Mouse (Mus musculus) cortical plate, adult 2 months (tissue): Measurements from ENCODE around the gene Helb. TPM values are rescaled to one million over a fixed set of nuclear protein-coding genes. Genes with fewer than 3 reads are reported as not detected.

Experiments
- H3K27ac ChIP-seq: fragments of 200-500 bp; 2 replicates; pipeline ENCODE4 v1.5.1; 2012; ENCODE audit warnings: low read length, control low read depth, inconsistent platforms; ENCODE audit not compliant: insufficient read depth
- H3K4me1 ChIP-seq: fragments of 200-500 bp; 2 replicates; pipeline ENCODE4 v1.6.1; 2011; ENCODE audit warnings: low read length; ENCODE audit not compliant: control insufficient read depth, insufficient read depth
- H3K4me3 ChIP-seq: fragments of 200-500 bp; 2 replicates; pipeline ENCODE4 v1.5.1; 2011; ENCODE audit warnings: mild to moderate bottlenecking, low read length, control low read depth; ENCODE audit not compliant: insufficient read depth
- CTCF ChIP-seq: fragments of 200-500 bp; IDR thresholded peaks from 2 replicates; pipeline ENCODE4 v1.5.1; 2011; ENCODE audit warnings: mild to moderate bottlenecking, control low read depth, low read length; ENCODE audit not compliant: insufficient read depth; ENCODE audit errors: extremely low read depth
- POLR2A ChIP-seq: fragments of 200-500 bp; IDR thresholded peaks from 2 replicates; pipeline ENCODE4 v1.6.1; 2011; ENCODE audit warnings: mild to moderate bottlenecking, low read length, control low read depth; ENCODE audit not compliant: insufficient read depth; ENCODE audit errors: extremely low read depth
- polyA plus RNA-seq: library from polyadenylated mRNA; depleted of rRNA; stranded (reverse); fragments of >200 nt; gene quantifications from 2 replicates; pipeline ENCODE4 v1.2.3, GENCODE M21; 2012; rRNA removed

Helb gene
- 3.9 and 6.2 TPM in 2 replicates for polyA plus RNA-seq

DNA sequence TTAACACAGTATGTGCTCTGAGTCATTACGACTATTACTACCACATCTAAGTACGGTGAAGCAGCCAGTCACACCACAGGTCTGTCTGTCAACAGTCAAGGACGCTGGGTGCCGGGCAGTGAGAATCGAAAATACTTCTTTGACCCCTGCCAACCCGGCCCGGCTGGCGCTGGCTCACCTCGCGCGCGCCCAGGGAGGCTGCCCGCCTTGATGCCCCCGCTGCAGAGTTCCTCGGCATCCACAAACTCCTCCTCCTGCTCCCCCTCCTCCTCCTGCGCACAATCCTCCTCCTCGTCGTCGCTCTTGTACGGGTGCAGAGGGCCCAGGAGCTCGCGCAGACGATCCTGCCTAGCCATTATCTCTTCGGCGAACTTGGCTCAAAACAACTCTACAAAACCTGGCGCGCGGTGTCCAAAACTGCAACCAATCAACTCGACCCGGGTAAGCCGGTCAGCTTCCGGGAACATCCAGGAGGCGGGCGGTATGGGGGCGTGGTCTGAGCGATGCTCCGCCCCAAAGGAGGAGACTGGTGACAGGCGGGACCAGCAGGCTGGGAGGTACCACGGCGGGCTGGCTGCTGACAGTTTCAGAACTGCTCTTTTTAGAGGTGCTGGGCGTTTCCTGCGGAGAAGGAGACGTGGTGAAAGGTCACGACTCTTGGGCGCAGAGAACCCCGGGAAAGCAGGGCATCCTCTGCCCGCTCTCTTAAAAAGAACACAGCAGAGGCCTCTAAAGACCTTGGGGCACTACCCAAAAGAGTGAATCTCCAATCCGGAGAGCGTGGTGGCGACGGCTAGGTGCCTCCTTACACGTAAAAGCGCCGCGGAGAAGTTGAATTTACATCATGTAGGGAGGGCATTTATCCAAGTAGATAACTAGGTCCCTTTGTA lies at the start of gene Helb:
Helb (minus strand) TSS at position 481 of the 890 bp plus-strand sequence.
- H3K4me1 ChIP-seq: no peaks in the 10 kb centered on the region
- TF ChIP-seq CTCF (no peak), POLR2A (peak; percentile 35; the same call in 1 of the 2 replicates)
- H3K4me3 ChIP-seq: peak within 1 kb of the TSS; percentile 65
- no peak within 1 kb of the TSS for H3K27ac ChIP-seq

DNA sequence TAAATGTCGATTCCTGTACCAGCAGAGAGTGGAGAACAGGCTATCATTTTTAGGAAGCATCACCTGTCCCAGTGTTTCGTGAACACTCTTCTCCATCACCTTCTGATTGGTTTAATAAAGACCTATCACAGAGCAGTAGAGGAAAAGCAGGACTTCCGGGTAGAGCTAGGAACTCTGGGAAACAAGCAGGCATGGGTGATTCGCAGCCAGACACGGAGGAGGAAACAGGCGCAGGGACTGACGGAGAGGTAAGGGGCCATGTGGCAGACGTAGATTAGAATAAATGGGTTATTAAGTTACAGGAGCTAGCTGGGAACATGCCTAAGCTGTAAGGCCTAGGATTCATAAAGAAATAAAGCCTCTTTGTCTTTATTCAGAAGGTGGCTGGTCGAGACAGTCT lies 47.7 kb upstream of the Helb start:
- Histone ChIP-seq H3K4me3 (no peak overlapping the region), H3K27ac (no peak overlapping the region), H3K4me1 (no peaks in the 10 kb centered on the region)
- TF ChIP-seq CTCF: no peak
- no peak for TF ChIP-seq POLR2A

DNA sequence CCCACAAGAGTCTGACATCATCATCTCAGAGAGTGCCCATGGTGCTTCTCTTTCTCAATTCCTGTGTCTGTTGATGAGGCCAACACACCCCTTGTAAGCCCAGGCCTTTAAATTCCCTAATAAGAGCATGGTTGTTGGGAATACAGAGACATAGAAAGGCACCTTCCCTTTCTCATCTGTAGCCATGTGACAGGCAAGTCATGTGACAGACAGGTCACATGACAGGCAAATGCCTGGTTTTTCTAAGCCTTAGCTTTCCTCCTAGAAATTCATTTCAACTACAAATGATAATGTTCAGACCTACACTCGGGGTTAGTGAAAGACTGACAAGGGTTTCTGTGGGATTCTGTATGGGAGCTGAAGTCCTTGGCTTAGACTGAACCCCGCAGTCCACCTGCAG lies 41.1 kb upstream of the Helb start:
- H3K4me3 ChIP-seq: no peak overlapping the region
- peaks cover 1% of the 10 kb centered on the region; the same call in 1 of the 2 replicates for H3K4me1 ChIP-seq
- H3K27ac ChIP-seq: no peak overlapping the region
- TF ChIP-seq POLR2A (no peak), CTCF (no peak)

DNA sequence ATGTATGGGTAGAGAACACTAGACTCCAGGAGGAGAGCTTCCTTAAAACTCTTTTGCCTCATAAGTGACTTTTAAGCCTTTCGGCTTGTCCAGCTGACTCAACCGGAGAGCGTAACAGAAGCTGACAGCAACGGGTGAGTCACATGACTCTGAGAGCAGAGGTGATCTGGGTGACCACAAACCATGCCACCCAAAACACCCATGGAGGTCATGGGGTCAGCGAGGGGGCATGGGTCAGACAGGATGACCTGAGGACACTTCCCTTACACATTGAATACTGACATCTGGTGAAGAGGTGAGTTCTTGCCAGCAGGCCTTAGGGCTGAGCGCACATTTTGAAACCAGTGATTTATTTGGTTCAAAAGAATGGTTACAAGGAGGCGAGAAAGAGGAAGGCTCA lies 38.9 kb upstream of the Helb start:
- H3K27ac ChIP-seq: no peak overlapping the region
- H3K4me1 ChIP-seq: peaks cover 1% of the 10 kb centered on the region; the same call in 1 of the 2 replicates
- TF ChIP-seq CTCF (no peak), POLR2A (no peak)
- no peak overlapping the region for H3K4me3 ChIP-seq

DNA sequence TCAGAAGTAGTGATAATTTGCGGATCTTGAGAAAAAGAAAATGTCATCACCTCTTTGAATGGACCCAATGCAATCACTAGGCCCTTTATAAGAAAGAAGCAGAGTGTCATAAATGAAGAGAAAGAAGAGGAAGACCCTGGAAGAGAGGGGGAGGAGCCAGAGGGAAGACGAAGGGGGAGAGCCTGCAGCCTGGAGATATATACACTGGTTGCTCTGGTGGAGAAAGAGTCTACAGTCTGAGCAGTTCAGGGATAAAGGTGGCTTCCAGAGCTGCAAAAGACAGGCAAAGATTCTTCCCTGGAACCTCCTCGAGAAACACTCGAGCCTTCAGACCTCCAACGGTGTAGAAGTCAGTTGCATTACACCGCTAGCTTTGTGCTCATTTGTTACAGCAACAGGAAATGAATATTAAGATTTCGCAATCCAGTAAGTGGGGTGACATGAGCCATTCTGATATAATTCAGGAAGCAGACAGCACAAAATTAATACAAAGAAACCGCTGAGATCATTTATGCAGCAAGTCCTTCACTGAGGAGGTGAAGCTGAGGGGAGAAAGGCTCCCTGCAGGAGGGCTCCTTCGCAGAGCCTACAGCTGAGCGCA lies 28.2 kb upstream of the Helb start:
- no peak overlapping the region for H3K27ac ChIP-seq
- H3K4me1 ChIP-seq: no peaks in the 10 kb centered on the region
- no peak overlapping the region for H3K4me3 ChIP-seq
- no peak for TF ChIP-seq POLR2A
- TF ChIP-seq CTCF: no peak

DNA sequence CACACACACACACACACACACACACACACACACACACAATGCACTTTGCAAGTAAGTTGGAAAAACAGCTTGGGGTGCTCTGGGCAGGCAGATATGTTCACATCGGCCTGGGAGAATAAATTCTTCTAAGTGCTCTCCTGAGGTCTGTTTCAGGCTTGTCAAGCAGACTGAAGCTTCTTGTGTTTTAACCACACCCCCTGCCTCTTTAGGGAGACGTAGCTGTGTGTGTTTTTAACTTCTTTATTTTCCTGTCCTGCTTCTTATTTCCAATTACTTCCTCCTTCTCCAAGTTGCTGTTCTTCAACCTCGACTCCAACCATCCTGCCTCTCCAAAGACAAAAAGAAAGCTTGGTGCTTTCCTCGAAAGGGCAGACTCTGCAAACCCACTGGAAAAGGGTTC lies 27.4 kb upstream of the Helb start:
- no peaks in the 10 kb centered on the region for H3K4me1 ChIP-seq
- TF ChIP-seq POLR2A (no peak), CTCF (no peak)
- no peak overlapping the region for H3K4me3 ChIP-seq
- no peak overlapping the region for H3K27ac ChIP-seq

DNA sequence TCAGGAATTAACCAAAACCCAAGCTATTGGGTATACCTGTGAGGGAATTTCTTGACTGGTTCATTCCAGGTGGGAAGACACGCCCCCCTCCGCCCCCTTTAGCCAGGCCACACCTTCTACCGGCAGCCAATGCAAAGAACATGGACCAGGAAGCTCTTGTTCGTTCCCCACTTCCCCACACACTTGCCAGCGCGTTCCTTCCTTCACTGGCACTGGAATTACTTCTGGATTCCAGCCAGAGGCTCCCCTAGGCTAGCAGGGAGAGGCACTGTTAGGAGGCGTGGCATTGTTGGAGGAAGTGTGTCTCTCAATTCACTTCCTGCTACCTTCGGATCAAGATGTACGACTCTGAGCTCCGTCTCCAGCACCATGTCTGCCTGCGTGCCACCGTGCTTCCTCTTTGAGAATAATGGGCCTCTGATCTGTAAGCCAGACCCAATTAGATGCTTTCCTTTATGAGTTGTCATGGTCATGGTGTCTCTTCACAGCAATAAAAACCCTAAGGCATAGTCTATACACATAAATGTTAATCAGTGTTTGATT lies 23.3 kb upstream of the Helb start:
- no peaks in the 10 kb centered on the region for H3K4me1 ChIP-seq
- H3K4me3 ChIP-seq: no peak overlapping the region
- TF ChIP-seq POLR2A (no peak), CTCF (no peak)
- no peak overlapping the region for H3K27ac ChIP-seq

DNA sequence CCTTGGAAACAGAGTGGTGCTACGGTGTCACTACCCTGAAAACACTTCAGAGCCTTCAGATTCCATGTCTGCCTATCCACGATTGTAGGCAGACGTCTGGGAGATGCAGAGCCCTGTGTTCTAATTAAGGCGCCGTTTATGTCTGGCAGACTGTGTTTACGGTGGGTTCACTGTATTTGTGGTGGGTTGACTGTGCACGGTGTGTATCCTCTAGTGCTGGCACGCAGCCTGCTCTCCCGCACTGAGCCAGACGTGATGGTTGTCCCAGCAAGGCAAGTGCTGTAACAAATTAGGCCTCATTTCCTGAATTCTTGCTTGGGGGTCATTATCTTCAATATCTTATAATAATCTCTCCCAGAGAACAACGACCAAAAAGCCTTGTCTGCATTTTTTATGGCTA lies 20.9 kb upstream of the Helb start:
- Histone ChIP-seq H3K4me1 (no peaks in the 10 kb centered on the region), H3K4me3 (no peak overlapping the region), H3K27ac (no peak overlapping the region)
- TF ChIP-seq POLR2A (no peak), CTCF (no peak)

DNA sequence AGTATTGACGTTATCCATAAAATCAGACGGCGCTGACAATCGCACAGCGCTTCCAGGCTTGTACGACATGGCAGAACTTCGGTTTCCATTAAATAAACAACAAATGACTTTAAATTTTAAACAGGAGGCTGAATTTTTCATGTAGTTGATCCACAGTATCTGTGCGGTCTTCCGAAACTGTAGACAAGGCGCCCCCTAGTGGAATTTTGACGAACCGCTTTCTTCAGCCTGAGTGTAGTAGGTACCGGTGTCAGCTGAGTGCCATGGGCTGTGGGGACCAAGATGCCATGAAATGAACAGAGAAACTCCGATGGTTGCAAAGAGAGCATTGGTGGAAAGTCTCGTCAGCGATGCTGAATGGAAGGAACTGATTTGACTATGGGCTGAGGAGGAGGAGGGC lies 17.8 kb upstream of the Helb start:
- H3K4me1 ChIP-seq: no peaks in the 10 kb centered on the region
- TF ChIP-seq CTCF: peak; percentile 47
- TF ChIP-seq POLR2A: no peak
- H3K4me3 ChIP-seq: no peak overlapping the region
- no peak overlapping the region for H3K27ac ChIP-seq
